Mouse (Mus musculus): ENCODE data around the gene Lmna. TPM values are rescaled to one million over a fixed set of nuclear protein-coding genes. Genes with fewer than 3 reads are reported as not detected.

Gene Lmna
- polyA plus RNA-seq, 1 experiment from 2014 or later: 121 TPM

- Histone ChIP-seq H3K36me3 (no peaks in the 10 kb centered on the region), H3K27me3 (no peaks in the 10 kb centered on the region), H3K9ac (no peak overlapping the region), H3K27ac (0 out of 2 replicates have a peak overlapping the region, but pooled peaks have one; percentile 26), H3K9me3 (no peaks in the 10 kb centered on the region), H3K4me1 (peaks cover 22% of the 10 kb centered on the region), H3K4me2 (peak overlapping the region; percentile 6; the same call in 1 of the 2 replicates), H3K4me3 (no peak overlapping the region)
- ATAC-seq (ENCODE audit: borderline replicate concordance, extremely low read depth, low FRiP score, low TSS enrichment): no peak
- WGBS: 61% methylated on average over 6 of the region's 6 CpGs
Measured at GRCm38 (mm10) chr3:88546674-88547418, 37.1 kb upstream of the Lmna start.

DNA sequence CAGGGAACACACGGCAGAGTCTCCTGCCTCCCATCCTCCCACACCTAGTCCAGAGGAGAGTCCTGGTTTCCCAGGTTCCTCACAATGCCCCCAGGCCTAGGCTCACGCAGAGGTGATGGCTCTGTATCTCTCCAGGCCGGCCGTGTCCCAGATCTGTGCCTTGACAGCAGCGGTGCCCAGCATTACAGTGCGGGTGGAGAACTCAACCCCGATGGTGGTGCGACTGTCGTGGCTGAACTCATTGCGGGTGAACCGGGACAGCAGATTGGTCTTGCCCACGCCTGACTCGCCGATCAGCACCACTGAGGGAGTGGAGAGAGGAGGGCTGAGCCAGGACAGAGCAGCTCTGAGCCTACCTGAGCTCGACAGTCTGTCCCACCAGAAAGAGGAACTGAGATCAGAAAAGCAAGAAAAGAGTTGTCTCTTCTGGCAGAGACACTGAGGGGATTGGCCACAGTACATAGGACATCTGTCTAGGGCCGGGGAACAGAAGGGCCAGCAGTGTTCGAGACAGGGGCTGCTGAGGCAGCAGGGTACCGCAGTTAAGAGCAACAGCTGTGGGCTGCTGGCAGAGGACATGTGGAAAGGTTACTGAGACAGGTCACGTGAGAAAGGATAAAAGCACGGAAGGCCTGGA is 35.3 kb upstream of the Lmna start:
- H3K9me3 ChIP-seq: no peaks in the 10 kb centered on the region
- H3K27ac ChIP-seq: no peak overlapping the region
- H3K4me1 ChIP-seq: peaks cover 25% of the 10 kb centered on the region
- H3K27me3 ChIP-seq: no peaks in the 10 kb centered on the region
- ATAC-seq (ENCODE audit: borderline replicate concordance, extremely low read depth, low FRiP score, low TSS enrichment): no peak
- no peak overlapping the region for H3K4me3 ChIP-seq
- no peak overlapping the region for H3K4me2 ChIP-seq
- H3K9ac ChIP-seq: no peak overlapping the region
- H3K36me3 ChIP-seq: peaks cover 7% of the 10 kb centered on the region; the same call in 1 of the 2 replicates
- 58% methylated on average over 20 of the region's 20 CpGs for WGBS

- H3K36me3 ChIP-seq: peaks cover 10% of the 10 kb centered on the region; the same call in 1 of the 2 replicates
- no peaks in the 10 kb centered on the region for H3K9me3 ChIP-seq
- ATAC-seq (ENCODE audit: borderline replicate concordance, extremely low read depth, low FRiP score, low TSS enrichment): no peak
- H3K27me3 ChIP-seq: no peaks in the 10 kb centered on the region
- H3K27ac ChIP-seq: no peak overlapping the region
- no peak overlapping the region for H3K4me3 ChIP-seq
- peaks cover 28% of the 10 kb centered on the region for H3K4me1 ChIP-seq
- 26% methylated on average over 5 of the region's 5 CpGs for WGBS
- no peak overlapping the region for H3K9ac ChIP-seq
- no peak overlapping the region for H3K4me2 ChIP-seq
Measured at GRCm38 (mm10) chr3:88544514-88544913, 34.8 kb upstream of the Lmna start.

DNA sequence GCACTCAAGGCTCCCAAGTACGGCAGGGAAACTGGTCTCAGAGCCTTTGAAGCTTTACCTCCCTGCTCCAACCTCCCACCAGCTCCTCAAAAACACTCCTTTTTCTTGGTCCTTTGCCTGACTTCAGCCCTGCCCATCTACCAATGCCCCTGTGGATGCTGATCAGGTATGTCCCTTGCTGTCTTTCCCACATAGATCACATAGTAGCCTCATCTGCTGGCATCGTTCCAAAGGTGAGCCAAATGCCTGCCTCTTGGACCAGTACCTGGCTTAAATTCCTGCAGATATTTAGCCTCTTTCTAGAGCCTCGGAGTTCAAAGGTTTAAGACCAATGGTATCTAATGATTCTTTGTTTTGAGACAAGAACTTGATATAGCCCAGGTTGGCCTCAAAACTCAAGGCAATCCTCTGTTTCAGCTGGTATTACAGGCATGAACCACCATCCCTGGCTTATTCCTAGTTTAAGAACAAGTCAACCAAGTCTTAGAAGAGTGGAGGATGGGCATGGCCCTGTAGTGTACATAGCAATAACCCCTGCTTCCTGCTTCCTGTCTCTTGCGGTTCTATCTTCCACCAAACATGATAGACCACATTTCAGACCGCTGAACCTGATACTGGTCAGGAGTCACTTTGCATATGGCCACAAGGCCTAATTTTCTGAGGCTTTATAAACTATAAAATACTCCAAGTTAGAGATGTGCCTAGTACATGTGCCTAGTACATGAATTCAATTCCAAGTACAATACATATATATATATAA is 34.1 kb upstream of the Lmna start:
- H3K36me3 ChIP-seq: peaks cover 15% of the 10 kb centered on the region
- ATAC-seq (ENCODE audit: borderline replicate concordance, extremely low read depth, low FRiP score, low TSS enrichment): no peak
- 59% methylated on average over 5 of the region's 5 CpGs for WGBS
- no peaks in the 10 kb centered on the region for H3K9me3 ChIP-seq
- no peak overlapping the region for H3K4me3 ChIP-seq
- H3K9ac ChIP-seq: no peak overlapping the region
- peaks cover 31% of the 10 kb centered on the region for H3K4me1 ChIP-seq
- H3K4me2 ChIP-seq: no peak overlapping the region
- no peak overlapping the region for H3K27ac ChIP-seq
- no peaks in the 10 kb centered on the region for H3K27me3 ChIP-seq

DNA sequence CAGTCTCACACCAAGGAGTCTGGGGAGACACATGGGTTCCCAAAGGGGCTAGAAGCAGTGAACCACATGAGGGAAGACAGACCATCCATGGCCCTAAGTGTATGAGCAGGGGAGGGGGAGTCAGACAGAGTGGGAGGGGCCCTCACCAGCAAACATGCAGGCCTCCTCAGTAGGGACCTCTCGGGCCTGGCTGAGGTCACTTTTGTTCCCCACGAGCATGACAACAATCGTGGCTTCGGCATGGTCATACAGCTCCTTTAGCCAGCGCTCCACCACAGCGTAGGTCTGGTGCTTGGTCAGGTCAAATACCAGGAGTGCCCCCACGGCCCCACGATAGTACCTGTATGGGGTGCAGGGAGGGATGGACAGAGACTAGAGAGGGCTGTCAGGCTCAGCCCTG is 33.4 kb upstream of the Lmna start:
- H3K9me3 ChIP-seq: no peaks in the 10 kb centered on the region
- no peak overlapping the region for H3K4me2 ChIP-seq
- H3K27me3 ChIP-seq: no peaks in the 10 kb centered on the region
- ATAC-seq (ENCODE audit: borderline replicate concordance, extremely low read depth, low FRiP score, low TSS enrichment): no peak
- WGBS: 75% methylated on average over 8 of the region's 8 CpGs
- no peak overlapping the region for H3K27ac ChIP-seq
- no peak overlapping the region for H3K4me3 ChIP-seq
- peaks cover 31% of the 10 kb centered on the region for H3K4me1 ChIP-seq
- H3K36me3 ChIP-seq: peaks cover 21% of the 10 kb centered on the region
- no peak overlapping the region for H3K9ac ChIP-seq

- no peak overlapping the region for H3K4me2 ChIP-seq
- 55% methylated on average over 4 of the region's 4 CpGs for WGBS
- no peak for ATAC-seq (ENCODE audit: borderline replicate concordance, extremely low read depth, low FRiP score, low TSS enrichment)
- no peak overlapping the region for H3K9ac ChIP-seq
- H3K36me3 ChIP-seq: peaks cover 28% of the 10 kb centered on the region
- H3K27ac ChIP-seq: no peak overlapping the region
- H3K4me3 ChIP-seq: no peak overlapping the region
- H3K27me3 ChIP-seq: no peaks in the 10 kb centered on the region
- H3K4me1 ChIP-seq: peaks cover 35% of the 10 kb centered on the region
- no peaks in the 10 kb centered on the region for H3K9me3 ChIP-seq
Measured at GRCm38 (mm10) chr3:88542486-88542885, 32.7 kb upstream of the Lmna start.

DNA sequence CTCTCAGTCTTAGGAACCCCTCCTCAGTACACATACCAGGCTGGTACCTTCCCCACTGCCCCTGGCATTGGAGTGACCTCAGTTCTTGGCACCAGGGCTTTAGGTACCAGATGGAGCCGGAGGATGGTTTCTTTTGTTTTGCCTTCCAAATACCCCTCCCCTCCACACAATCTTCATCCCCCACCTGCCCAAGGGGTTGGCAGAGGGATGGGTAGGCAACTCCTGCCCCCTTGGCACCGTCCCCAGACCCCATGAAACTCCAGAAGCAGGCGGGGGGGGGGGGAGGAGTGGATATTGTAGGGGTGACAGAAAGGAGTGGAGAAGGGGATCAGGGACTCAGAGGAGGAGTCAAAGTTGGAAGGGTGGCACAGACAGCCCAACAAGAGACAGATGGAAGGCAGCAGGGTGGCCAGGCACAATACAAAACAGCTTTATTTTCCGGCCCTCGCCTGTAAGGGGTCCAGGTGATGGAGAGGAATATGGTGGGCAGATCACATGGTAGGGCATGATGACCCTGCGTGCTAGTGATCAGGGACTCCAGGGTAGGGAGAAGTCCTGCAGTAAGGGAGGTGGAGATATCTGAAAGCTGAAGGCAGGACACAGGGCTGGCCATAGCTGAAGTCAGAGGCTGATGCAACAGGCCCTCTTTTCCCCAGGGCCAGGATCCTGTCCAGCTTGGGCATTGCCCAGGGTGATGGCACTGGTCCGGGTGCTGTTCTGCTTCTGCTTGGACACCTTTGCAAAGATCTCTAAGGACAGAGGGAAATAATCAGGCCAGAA is 32.1 kb upstream of the Lmna start:
- Histone ChIP-seq H3K4me1 (peaks cover 38% of the 10 kb centered on the region), H3K4me3 (no peak overlapping the region), H3K27me3 (no peaks in the 10 kb centered on the region), H3K9me3 (no peaks in the 10 kb centered on the region), H3K27ac (no peak overlapping the region), H3K9ac (no peak overlapping the region), H3K4me2 (no peak overlapping the region), H3K36me3 (peaks cover 35% of the 10 kb centered on the region)
- ATAC-seq (ENCODE audit: borderline replicate concordance, extremely low read depth, low FRiP score, low TSS enrichment): no peak
- WGBS: 63% methylated on average over 7 of the region's 7 CpGs

DNA sequence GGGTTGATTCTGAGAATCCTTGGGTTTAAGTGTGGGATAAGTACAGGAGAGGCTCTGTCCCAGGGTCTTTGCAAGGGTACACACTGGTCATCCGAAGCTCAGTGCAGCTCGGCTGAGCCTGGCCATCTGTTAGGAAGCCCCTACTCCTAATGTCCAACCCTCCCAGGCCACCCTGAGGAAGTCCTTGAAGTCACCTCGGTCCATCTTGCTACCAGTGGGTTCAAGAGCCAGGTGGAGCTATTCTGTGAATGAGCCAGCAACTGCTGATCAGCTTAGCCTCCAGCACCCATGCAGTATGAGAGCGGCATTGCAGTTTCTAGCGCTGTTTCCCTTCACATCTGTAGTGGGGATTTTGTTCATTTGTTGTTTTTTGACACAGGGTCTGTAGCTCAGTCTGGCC is 30.3 kb upstream of the Lmna start:
- peak overlapping the region; percentile 9; the same call in 1 of the 2 replicates for H3K9ac ChIP-seq
- no peak overlapping the region for H3K4me2 ChIP-seq
- no peaks in the 10 kb centered on the region for H3K27me3 ChIP-seq
- no peak overlapping the region for H3K4me3 ChIP-seq
- H3K9me3 ChIP-seq: no peaks in the 10 kb centered on the region
- no peak overlapping the region; the same call in 1 of the 2 replicates for H3K27ac ChIP-seq
- H3K4me1 ChIP-seq: peaks cover 51% of the 10 kb centered on the region
- ATAC-seq (ENCODE audit: borderline replicate concordance, extremely low read depth, low FRiP score, low TSS enrichment): no peak
- 60% methylated on average over 5 of the region's 5 CpGs for WGBS
- peaks cover 45% of the 10 kb centered on the region for H3K36me3 ChIP-seq

DNA sequence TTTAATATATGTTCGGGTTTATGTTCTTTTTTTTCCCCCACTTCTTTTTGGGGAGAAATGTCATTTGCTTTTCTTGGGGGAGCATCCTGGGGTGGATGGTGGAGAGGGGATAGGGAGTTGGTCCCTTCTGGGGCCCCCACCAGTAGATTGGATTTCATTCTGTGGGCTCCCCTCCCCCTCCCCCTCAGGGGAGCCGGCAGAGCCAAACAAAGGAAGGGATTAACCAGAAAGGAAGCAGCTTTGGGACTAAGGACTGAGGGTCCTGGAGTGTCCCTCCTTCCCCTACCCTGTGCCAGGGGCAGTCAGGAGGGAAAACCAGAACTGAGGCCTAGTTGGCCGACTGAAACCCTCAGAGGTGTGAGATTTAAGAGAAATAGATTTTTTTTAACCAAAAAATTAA is 29.6 kb upstream of the Lmna start:
- H3K4me2 ChIP-seq: no peak overlapping the region
- H3K9ac ChIP-seq: no peak overlapping the region
- peaks cover 45% of the 10 kb centered on the region for H3K36me3 ChIP-seq
- no peaks in the 10 kb centered on the region for H3K27me3 ChIP-seq
- H3K4me3 ChIP-seq: no peak overlapping the region
- peaks cover 58% of the 10 kb centered on the region for H3K4me1 ChIP-seq
- no peak for ATAC-seq (ENCODE audit: borderline replicate concordance, extremely low read depth, low FRiP score, low TSS enrichment)
- no peaks in the 10 kb centered on the region for H3K9me3 ChIP-seq
- no peak overlapping the region for H3K27ac ChIP-seq
- 33% methylated on average over 2 of the region's 3 CpGs for WGBS

DNA sequence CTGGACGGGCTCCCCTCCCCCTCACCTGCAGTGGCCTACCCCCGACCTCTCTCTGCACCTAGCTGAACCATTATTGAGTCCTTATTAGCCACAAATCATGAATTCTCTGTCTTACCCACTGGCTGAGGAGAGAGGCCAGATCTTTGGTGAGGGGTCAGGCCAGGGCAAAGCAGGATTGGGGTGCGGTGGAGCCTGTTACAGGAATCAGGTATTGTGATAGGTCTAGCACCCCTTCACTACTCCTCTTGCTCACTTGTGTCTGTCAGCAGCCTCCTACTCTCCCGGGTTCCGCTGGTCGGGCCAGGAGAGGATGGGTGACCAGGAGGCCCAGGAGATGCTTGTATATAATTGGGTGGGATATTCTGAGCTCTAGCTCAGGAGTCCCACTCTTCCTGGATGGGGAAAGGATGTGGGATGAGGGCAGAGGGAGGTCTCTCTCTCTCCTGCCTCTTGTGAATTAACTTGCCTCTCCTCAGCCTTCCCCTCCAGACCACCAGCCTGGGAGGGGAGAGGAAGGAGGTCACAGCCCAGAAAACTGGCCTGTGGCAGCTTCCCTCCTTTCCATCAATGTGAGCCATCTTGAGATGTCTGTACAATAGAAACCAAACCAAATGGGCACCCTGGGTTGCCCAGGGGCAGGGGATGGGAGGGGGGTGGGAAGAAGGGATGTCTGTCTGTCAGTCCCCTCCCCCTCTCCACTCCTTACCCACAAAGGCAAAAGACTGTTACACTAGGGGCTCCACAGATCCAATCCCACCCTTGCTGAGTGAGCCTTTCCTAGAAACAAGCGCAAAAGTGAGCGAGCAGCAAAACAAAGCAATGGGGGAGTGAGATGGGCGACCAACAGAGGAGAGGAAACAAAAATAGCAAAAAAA is 28.8 kb upstream of the Lmna start:
- WGBS: 54% methylated on average over 9 of the region's 9 CpGs
- ATAC-seq (ENCODE audit: borderline replicate concordance, extremely low read depth, low FRiP score, low TSS enrichment): no peak

More for the DNA sequence above, 28.8 kb upstream of the Lmna start:
- no peaks in the 10 kb centered on the region for H3K9me3 ChIP-seq
- no peak overlapping the region for H3K4me2 ChIP-seq
- no peak overlapping the region for H3K4me3 ChIP-seq
- peak overlapping the region; percentile 29; the same call in 1 of the 2 replicates for H3K27ac ChIP-seq
- H3K9ac ChIP-seq: 0 out of 2 replicates have a peak overlapping the region, but pooled peaks have one; percentile 7
- H3K36me3 ChIP-seq: peaks cover 45% of the 10 kb centered on the region
- no peaks in the 10 kb centered on the region for H3K27me3 ChIP-seq
- peaks cover 66% of the 10 kb centered on the region for H3K4me1 ChIP-seq

Data from lung, embryonic 15.5 days (tissue).